Mouse (Mus musculus): ENCODE results near the gene Gm49354. TPM values are rescaled to one million over a fixed set of nuclear protein-coding genes. Genes with fewer than 3 reads are reported as not detected.
A peak's percentile ranks its signal among the peaks of the same experiment; 100 is the strongest.

Gene Gm49354
- total and polyA plus RNA-seq, 2 experiments from 2014 or later: not detected

GRCm38 (mm10) chr13:59814109-59814591 lies 32.1 kb upstream of the Gm49354 start:
- Histone ChIP-seq H3K4me1 (ENCODE audit: insufficient read depth, low read length) (peaks cover 6% of the 10 kb centered on the region; the same call in 1 of the 2 replicates), H3K4me2 (ENCODE audit: low read depth, low read length, poor library complexity, severe bottlenecking) (no peak overlapping the region), H3K4me3 (ENCODE audit: low read depth, low read length) (no peak overlapping the region), H3K27me3 (ENCODE audit: insufficient read depth, low read length) (no peaks in the 10 kb centered on the region), H3K27ac (ENCODE audit: low read depth, low read length) (no peak overlapping the region), H3K36me3 (ENCODE audit: insufficient read depth, low read length) (peaks cover 50% of the 10 kb centered on the region), H3K9me3 (ENCODE audit: low read length) (no peaks in the 10 kb centered on the region), H3K9ac (replicated peaks; ENCODE audit: low read length, poor library complexity, severe bottlenecking) (no peak overlapping the region)
- DNase-seq (ENCODE audit: low spot score) (no peak), ATAC-seq (ENCODE audit: low FRiP score) (no peak)
- 76% methylated on average over 6 of the region's 6 CpGs for WGBS
- no peak for TF ChIP-seq CTCF (IDR thresholded peaks at IDR 0.05)

GRCm38 (mm10) chr13:59811581-59811980 lies 29.5 kb upstream of the Gm49354 start:
- Histone ChIP-seq H3K4me2 (ENCODE audit: low read depth, low read length, poor library complexity, severe bottlenecking) (no peak overlapping the region), H3K4me3 (ENCODE audit: low read depth, low read length) (no peak overlapping the region), H3K36me3 (ENCODE audit: insufficient read depth, low read length) (peaks cover 69% of the 10 kb centered on the region), H3K9ac (replicated peaks; ENCODE audit: low read length, poor library complexity, severe bottlenecking) (no peak overlapping the region), H3K9me3 (ENCODE audit: low read length) (no peaks in the 10 kb centered on the region), H3K27me3 (ENCODE audit: insufficient read depth, low read length) (no peaks in the 10 kb centered on the region), H3K27ac (ENCODE audit: low read depth, low read length) (no peak overlapping the region), H3K4me1 (ENCODE audit: insufficient read depth, low read length) (no peaks in the 10 kb centered on the region)
- no peak for TF ChIP-seq CTCF (IDR thresholded peaks at IDR 0.05)
- ATAC-seq (ENCODE audit: low FRiP score): no peak
- WGBS: 95% methylated on average over 3 of the region's 3 CpGs
- DNase-seq (ENCODE audit: low spot score): no peak

GRCm38 (mm10) chr13:59801000-59801399 lies 19.0 kb upstream of the Gm49354 start:
- Histone ChIP-seq H3K4me1 (ENCODE audit: insufficient read depth, low read length) (no peaks in the 10 kb centered on the region), H3K9ac (replicated peaks; ENCODE audit: low read length, poor library complexity, severe bottlenecking) (no peak overlapping the region), H3K4me2 (ENCODE audit: low read depth, low read length, poor library complexity, severe bottlenecking) (no peak overlapping the region), H3K27ac (ENCODE audit: low read depth, low read length) (no peak overlapping the region), H3K36me3 (ENCODE audit: insufficient read depth, low read length) (peaks cover 93% of the 10 kb centered on the region), H3K4me3 (ENCODE audit: low read depth, low read length) (no peak overlapping the region), H3K27me3 (ENCODE audit: insufficient read depth, low read length) (no peaks in the 10 kb centered on the region), H3K9me3 (ENCODE audit: low read length) (no peaks in the 10 kb centered on the region)
- peak; percentile 13 for DNase-seq (ENCODE audit: low spot score)
- no peak for TF ChIP-seq CTCF (IDR thresholded peaks at IDR 0.05)
- WGBS: 81% methylated on average over 6 of the region's 6 CpGs
- ATAC-seq (ENCODE audit: low FRiP score): no peak

GRCm38 (mm10) chr13:59800077-59800476 lies 18.0 kb upstream of the Gm49354 start:
- no peak for TF ChIP-seq CTCF (IDR thresholded peaks at IDR 0.05)
- 95% methylated on average over 2 of the region's 2 CpGs for WGBS
- H3K9ac ChIP-seq (replicated peaks; ENCODE audit: low read length, poor library complexity, severe bottlenecking): no peak overlapping the region
- no peak overlapping the region for H3K4me2 ChIP-seq (ENCODE audit: low read depth, low read length, poor library complexity, severe bottlenecking)
- H3K4me3 ChIP-seq (ENCODE audit: low read depth, low read length): no peak overlapping the region
- peaks cover 92% of the 10 kb centered on the region for H3K36me3 ChIP-seq (ENCODE audit: insufficient read depth, low read length)
- H3K27me3 ChIP-seq (ENCODE audit: insufficient read depth, low read length): no peaks in the 10 kb centered on the region
- no peaks in the 10 kb centered on the region for H3K4me1 ChIP-seq (ENCODE audit: insufficient read depth, low read length)
- ATAC-seq (ENCODE audit: low FRiP score) (no peak), DNase-seq (ENCODE audit: low spot score) (no peak)
- no peaks in the 10 kb centered on the region for H3K9me3 ChIP-seq (ENCODE audit: low read length)
- H3K27ac ChIP-seq (ENCODE audit: low read depth, low read length): no peak overlapping the region

GRCm38 (mm10) chr13:59798306-59798705 lies 16.3 kb upstream of the Gm49354 start:
- no peak for TF ChIP-seq CTCF (IDR thresholded peaks at IDR 0.05)
- 95% methylated on average over 1 of the region's 1 CpGs for WGBS
- Histone ChIP-seq H3K9me3 (ENCODE audit: low read length) (no peaks in the 10 kb centered on the region), H3K9ac (replicated peaks; ENCODE audit: low read length, poor library complexity, severe bottlenecking) (no peak overlapping the region), H3K4me2 (ENCODE audit: low read depth, low read length, poor library complexity, severe bottlenecking) (no peak overlapping the region), H3K36me3 (ENCODE audit: insufficient read depth, low read length) (peaks cover 89% of the 10 kb centered on the region), H3K4me1 (ENCODE audit: insufficient read depth, low read length) (no peaks in the 10 kb centered on the region), H3K4me3 (ENCODE audit: low read depth, low read length) (no peak overlapping the region), H3K27ac (ENCODE audit: low read depth, low read length) (no peak overlapping the region), H3K27me3 (ENCODE audit: insufficient read depth, low read length) (no peaks in the 10 kb centered on the region)
- no peak for DNase-seq (ENCODE audit: low spot score)
- no peak for ATAC-seq (ENCODE audit: low FRiP score)

- Histone ChIP-seq H3K4me3 (ENCODE audit: low read depth, low read length) (no peak overlapping the region), H3K27ac (ENCODE audit: low read depth, low read length) (no peak overlapping the region), H3K9ac (replicated peaks; ENCODE audit: low read length, poor library complexity, severe bottlenecking) (no peak overlapping the region), H3K4me1 (ENCODE audit: insufficient read depth, low read length) (no peaks in the 10 kb centered on the region), H3K9me3 (ENCODE audit: low read length) (no peaks in the 10 kb centered on the region), H3K4me2 (ENCODE audit: low read depth, low read length, poor library complexity, severe bottlenecking) (no peak overlapping the region), H3K36me3 (ENCODE audit: insufficient read depth, low read length) (peaks cover 86% of the 10 kb centered on the region), H3K27me3 (ENCODE audit: insufficient read depth, low read length) (no peaks in the 10 kb centered on the region)
- ATAC-seq (ENCODE audit: low FRiP score) (no peak), DNase-seq (ENCODE audit: low spot score) (no peak)
- TF ChIP-seq CTCF (IDR thresholded peaks at IDR 0.05): no peak
- 94% methylated on average over 9 of the region's 9 CpGs for WGBS
Measured at GRCm38 (mm10) chr13:59796466-59796848, 14.4 kb upstream of the Gm49354 start.
